Mouse (Mus musculus): ENCODE results near the gene Sorl1.

DNA sequence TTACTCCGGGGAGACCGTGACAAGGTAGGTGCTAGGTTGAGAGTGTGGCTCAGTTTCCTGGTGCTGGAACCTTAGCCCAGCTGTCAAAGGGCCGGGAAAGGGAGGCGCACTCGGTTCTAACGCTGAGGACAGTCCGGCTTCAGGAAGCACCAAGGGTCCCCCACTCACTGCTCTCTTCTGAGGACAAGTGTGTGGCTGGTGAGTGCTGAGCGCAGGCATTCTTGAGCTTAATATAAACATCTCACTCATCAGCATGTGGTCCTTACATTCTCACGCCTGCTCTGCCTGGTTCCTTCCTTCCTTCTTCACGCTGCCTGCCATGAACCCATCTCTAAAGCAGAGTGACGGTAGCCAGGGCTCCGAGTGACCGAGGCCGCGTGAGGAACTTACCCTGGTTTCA lies 148.1 kb downstream of the Sorl1 start:
- TF ChIP-seq POLR2A (IDR thresholded peaks at IDR 0.05; ENCODE audit: low read depth, low read length), result no peak
- no peak for TF ChIP-seq CTCF (conservative IDR thresholded peaks at IDR 0.05; ENCODE audit: insufficient read depth, insufficient read length, low read depth, low read length)

All from kidney, adult 2 months (tissue).